Mouse (Mus musculus) forebrain, embryonic 16.5 days (tissue): ENCODE data around the gene Oxtr. TPM values are rescaled to one million over a fixed set of nuclear protein-coding genes. Genes with fewer than 3 reads are reported as not detected.
A peak's percentile ranks its signal among the peaks of the same experiment; 100 is the strongest.

Source experiments
- ATAC-seq: fragments of 200-750 bp; cut with Nextera tagmentation; 2 replicates; pipeline ENCODE4 v1.8.0; 2017; ENCODE audit warnings: mild to moderate bottlenecking, moderate library complexity
- H3K27ac ChIP-seq: fragments of 300-500 bp; sonication (generic); 2 replicates; pipeline ENCODE4 v1.5.1; 2014; ENCODE audit warnings: low read length, control low read depth
- H3K27me3 ChIP-seq: fragments of 300-500 bp; sonication (generic); replicated peaks from 2 replicates; pipeline ENCODE4 v1.6.1; 2014; ENCODE audit warnings: low read length; ENCODE audit not compliant: control insufficient read depth, insufficient read depth
- H3K36me3 ChIP-seq: fragments of 300-500 bp; sonication (generic); 2 replicates; pipeline ENCODE4 v1.6.1; 2014; ENCODE audit not compliant: control insufficient read depth, insufficient read depth
- H3K4me1 ChIP-seq: fragments of 300-500 bp; sonication (generic); replicated peaks from 2 replicates; pipeline ENCODE4 v1.6.1; 2014; ENCODE audit warnings: low read length; ENCODE audit not compliant: control insufficient read depth, insufficient read depth
- H3K4me2 ChIP-seq: fragments of 300-500 bp; sonication (generic); 2 replicates; pipeline ENCODE4 v1.6.1; 2014; ENCODE audit warnings: mild to moderate bottlenecking, low read length, control low read depth
- H3K4me3 ChIP-seq: fragments of 300-500 bp; sonication (generic); replicated peaks from 2 replicates; pipeline ENCODE4 v1.5.1; 2014; ENCODE audit warnings: mild to moderate bottlenecking, low read length, control low read depth
- H3K9ac ChIP-seq: fragments of 300-500 bp; sonication (generic); replicated peaks from 2 replicates; pipeline ENCODE4 v1.6.1; 2014; ENCODE audit warnings: low read depth, low read length, control low read depth
- H3K9me3 ChIP-seq: fragments of 300-500 bp; sonication (generic); 2 replicates; pipeline ENCODE4 v1.6.1; 2016; ENCODE audit warnings: low read length; ENCODE audit not compliant: control insufficient read depth
- WGBS: fragments of 180-500 bp; shearing (Covaris S2); extraction: QIAGEN DNeasy Blood & Tissue Kit; methylation state at CpG from one replicate; pipeline ENCODE4 v1.1.7; 2014; 5-methylcytosine and 5-hydroxymethylcytosine counted together
- polyA plus RNA-seq: library from polyadenylated mRNA; unstranded; fragments of >200 nt; fragmentation: Nextera tagmentation; extraction: Ambion mirVana; gene quantifications from 2 replicates; pipeline ENCODE4 v1.2.1, GENCODE M21; 2015

The Oxtr gene
- 0.75 and 1.5 TPM in 2 replicates for polyA plus RNA-seq

- no peaks in the 10 kb centered on the region for H3K9me3 ChIP-seq
- peaks cover 21% of the 10 kb centered on the region for H3K4me1 ChIP-seq
- 8% methylated on average over 24 of the region's 24 CpGs for WGBS
- H3K27ac ChIP-seq: no peak within 1 kb of the TSS
- peak within 1 kb of the TSS; percentile 80 for H3K4me2 ChIP-seq
- H3K36me3 ChIP-seq: no peaks in the 10 kb centered on the region
- ATAC-seq: peak; percentile 19; the same call in 1 of the 2 replicates
- H3K27me3 ChIP-seq: peaks cover 30% of the 10 kb centered on the region
- peak within 1 kb of the TSS; percentile 48 for H3K4me3 ChIP-seq
- H3K9ac ChIP-seq: peak within 1 kb of the TSS; percentile 49
Observed at GRCm38 (mm10) chr6:112489910-112490559, at the start of gene Oxtr. Gene Oxtr (minus strand): TSS chr6:112489943.

- H3K36me3 ChIP-seq: no peaks in the 10 kb centered on the region
- H3K27ac ChIP-seq: no peak overlapping the region
- no peak for ATAC-seq
- 0 out of 2 replicates have a peak, but pooled peaks cover 3% of the 10 kb centered on the region for H3K4me1 ChIP-seq
- H3K27me3 ChIP-seq: no peaks in the 10 kb centered on the region
- H3K9me3 ChIP-seq: no peaks in the 10 kb centered on the region
- H3K4me3 ChIP-seq: no peak overlapping the region
- H3K4me2 ChIP-seq: no peak overlapping the region
- 47% methylated on average over 5 of the region's 5 CpGs for WGBS
- no peak overlapping the region for H3K9ac ChIP-seq
Observed at GRCm38 (mm10) chr6:112525434-112525833, 35.7 kb upstream of the Oxtr start.

- H3K9ac ChIP-seq: no peak overlapping the region
- no peaks in the 10 kb centered on the region for H3K9me3 ChIP-seq
- no peaks in the 10 kb centered on the region for H3K36me3 ChIP-seq
- H3K4me2 ChIP-seq: no peak overlapping the region
- no peaks in the 10 kb centered on the region for H3K27me3 ChIP-seq
- 0 out of 2 replicates have a peak, but pooled peaks cover 3% of the 10 kb centered on the region for H3K4me1 ChIP-seq
- ATAC-seq: peak; percentile 92
- no peak overlapping the region for H3K27ac ChIP-seq
- H3K4me3 ChIP-seq: no peak overlapping the region
- WGBS: 45% methylated on average over 10 of the region's 10 CpGs
Observed at GRCm38 (mm10) chr6:112524459-112524858, 34.7 kb upstream of the Oxtr start.

GRCm38 (mm10) chr6:112517991-112518390, 28.2 kb upstream of the Oxtr start:
- H3K9me3 ChIP-seq: no peaks in the 10 kb centered on the region
- peaks cover 4% of the 10 kb centered on the region; the same call in 1 of the 2 replicates for H3K4me1 ChIP-seq
- H3K36me3 ChIP-seq: no peaks in the 10 kb centered on the region
- no peak overlapping the region for H3K27ac ChIP-seq
- no peaks in the 10 kb centered on the region for H3K27me3 ChIP-seq
- no peak overlapping the region for H3K4me2 ChIP-seq
- H3K9ac ChIP-seq: no peak overlapping the region
- no peak for ATAC-seq
- WGBS: 79% methylated on average over 3 of the region's 3 CpGs
- no peak overlapping the region for H3K4me3 ChIP-seq

GRCm38 (mm10) chr6:112517572-112517971, 27.8 kb upstream of the Oxtr start:
- Histone ChIP-seq H3K4me1 (peaks cover 4% of the 10 kb centered on the region; the same call in 1 of the 2 replicates), H3K27ac (no peak overlapping the region), H3K9ac (no peak overlapping the region), H3K36me3 (no peaks in the 10 kb centered on the region), H3K4me3 (no peak overlapping the region), H3K9me3 (no peaks in the 10 kb centered on the region), H3K4me2 (no peak overlapping the region), H3K27me3 (no peaks in the 10 kb centered on the region)
- WGBS: 88% methylated on average over 3 of the region's 3 CpGs
- no peak for ATAC-seq

GRCm38 (mm10) chr6:112516496-112516895, 26.8 kb upstream of the Oxtr start:
- no peak for ATAC-seq
- H3K36me3 ChIP-seq: no peaks in the 10 kb centered on the region
- H3K9me3 ChIP-seq: no peaks in the 10 kb centered on the region
- H3K4me2 ChIP-seq: no peak overlapping the region
- H3K4me1 ChIP-seq: peaks cover 4% of the 10 kb centered on the region; the same call in 1 of the 2 replicates
- H3K4me3 ChIP-seq: no peak overlapping the region
- no peak overlapping the region for H3K9ac ChIP-seq
- no peak overlapping the region for H3K27ac ChIP-seq
- H3K27me3 ChIP-seq: no peaks in the 10 kb centered on the region
- WGBS: 3% methylated on average over 1 of the region's 1 CpGs

- H3K4me3 ChIP-seq: no peak overlapping the region
- no peak for ATAC-seq
- no peaks in the 10 kb centered on the region for H3K36me3 ChIP-seq
- H3K4me1 ChIP-seq: peaks cover 9% of the 10 kb centered on the region; the same call in 1 of the 2 replicates
- no peak overlapping the region for H3K9ac ChIP-seq
- H3K4me2 ChIP-seq: no peak overlapping the region
- H3K27me3 ChIP-seq: no peaks in the 10 kb centered on the region
- no peaks in the 10 kb centered on the region for H3K9me3 ChIP-seq
- WGBS: 74% methylated on average over 6 of the region's 6 CpGs
- H3K27ac ChIP-seq: no peak overlapping the region
Observed at GRCm38 (mm10) chr6:112514591-112514990, 24.8 kb upstream of the Oxtr start.

- Histone ChIP-seq H3K9ac (no peak overlapping the region), H3K4me3 (no peak overlapping the region), H3K27me3 (no peaks in the 10 kb centered on the region), H3K36me3 (no peaks in the 10 kb centered on the region), H3K27ac (no peak overlapping the region), H3K4me2 (no peak overlapping the region), H3K9me3 (no peaks in the 10 kb centered on the region), H3K4me1 (0 out of 2 replicates have a peak, but pooled peaks cover 5% of the 10 kb centered on the region)
- WGBS: 2% methylated on average over 4 of the region's 4 CpGs
- ATAC-seq: peak; percentile 96
Observed at GRCm38 (mm10) chr6:112510346-112510745, 20.6 kb upstream of the Oxtr start.

- WGBS: 38% methylated on average over 2 of the region's 2 CpGs
- no peaks in the 10 kb centered on the region for H3K36me3 ChIP-seq
Observed at GRCm38 (mm10) chr6:112509590-112510131, 19.9 kb upstream of the Oxtr start.

More at GRCm38 (mm10) chr6:112509590-112510131, 19.9 kb upstream of the Oxtr start:
- Histone ChIP-seq H3K4me2 (no peak overlapping the region), H3K4me3 (no peak overlapping the region), H3K9ac (no peak overlapping the region), H3K27ac (no peak overlapping the region), H3K27me3 (no peaks in the 10 kb centered on the region), H3K9me3 (no peaks in the 10 kb centered on the region), H3K4me1 (0 out of 2 replicates have a peak, but pooled peaks cover 5% of the 10 kb centered on the region)
- ATAC-seq: no peak
